Mouse (Mus musculus): ENCODE results near the gene Optn. TPM values are rescaled to one million over a fixed set of nuclear protein-coding genes. Genes with fewer than 3 reads are reported as not detected.

Gene Optn
- 2.1 TPM for polyA plus RNA-seq (2017; shearing (Covaris generic))

DNA sequence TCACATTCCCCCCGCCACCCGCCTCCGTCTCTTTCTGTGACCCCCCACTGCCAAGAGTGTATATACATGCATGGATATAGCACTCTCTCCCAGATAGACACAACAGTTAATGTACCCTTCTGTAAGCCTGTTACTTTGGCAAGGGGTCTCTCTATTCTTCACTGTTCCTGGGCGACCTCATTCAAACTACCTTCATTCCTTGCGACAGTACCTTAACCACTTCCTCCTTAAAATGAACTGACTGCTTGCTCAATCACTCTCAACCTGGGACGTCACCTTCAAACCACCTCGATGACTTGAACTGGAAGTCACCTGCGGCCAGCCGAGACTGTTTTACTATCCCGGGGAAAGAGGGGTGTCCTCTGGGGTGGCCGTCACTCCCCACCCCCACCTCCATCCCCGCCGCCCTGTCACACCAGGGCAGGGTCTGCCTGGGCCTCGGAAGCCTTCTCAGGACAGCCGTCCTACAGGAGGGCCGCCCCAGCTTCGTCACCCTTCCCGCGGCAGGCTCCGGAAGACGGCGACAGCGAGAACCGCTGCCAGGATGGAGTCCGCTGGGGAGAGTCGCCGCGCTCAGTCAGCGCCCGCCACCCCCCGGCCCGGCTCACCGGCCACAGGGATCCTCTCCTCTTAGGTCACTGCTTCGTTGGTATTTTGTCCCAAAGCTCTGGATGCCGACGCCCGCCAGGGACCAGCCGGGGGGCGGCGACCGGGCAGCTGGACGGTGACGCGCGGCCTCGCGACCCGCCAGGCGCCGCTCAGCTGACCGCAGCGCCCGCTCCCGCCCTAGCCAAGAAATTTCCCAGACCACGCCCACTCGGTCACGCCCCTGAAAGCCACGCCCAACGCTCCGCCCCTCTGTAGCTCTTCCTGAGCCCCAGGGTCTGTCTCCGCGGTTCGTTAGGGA, at the start of gene Optn:
Gene Optn, minus strand, starts transcription at position 753 of the 907 bp plus-strand sequence.

DNA sequence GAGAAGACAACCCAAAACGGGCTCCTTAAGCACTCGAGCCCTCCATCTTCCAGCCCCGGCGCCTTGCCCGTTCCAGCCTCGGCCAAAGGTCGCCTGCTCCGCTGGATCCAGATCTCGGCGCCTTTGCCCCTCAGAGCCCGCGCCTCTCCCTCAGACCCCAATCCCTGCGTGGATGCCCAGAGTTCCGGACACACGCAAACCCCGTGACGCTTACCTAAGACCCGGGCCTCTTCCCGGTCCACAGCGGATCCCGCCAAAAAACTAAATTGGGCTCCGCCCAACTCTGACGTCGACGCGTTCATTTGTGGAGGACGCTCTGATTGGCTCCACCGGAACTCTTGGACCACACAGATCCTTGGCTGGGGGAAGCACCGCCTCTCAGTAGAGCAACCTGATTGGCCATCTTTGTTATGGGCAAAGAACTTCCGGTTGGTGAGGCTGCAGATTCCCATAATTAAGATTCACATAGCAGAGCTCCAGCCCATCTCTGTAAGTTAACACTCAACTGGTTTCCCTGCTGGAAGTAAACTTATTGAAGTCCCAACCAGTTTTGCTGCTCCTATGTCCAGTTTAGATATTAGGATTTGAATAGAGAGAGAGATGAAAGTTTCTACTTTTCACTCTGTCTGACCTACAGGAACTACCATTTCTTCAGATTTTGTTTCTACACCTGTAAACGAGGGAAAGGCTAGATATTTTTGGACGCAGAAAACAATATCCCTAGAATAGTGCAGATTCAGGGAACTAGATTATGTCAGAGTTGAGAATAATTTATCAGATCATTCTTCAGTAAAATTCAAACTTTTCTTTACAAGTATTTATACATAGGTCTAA, 51.1 kb downstream of the Optn start, which contains the start of gene Mcm10:
Gene Mcm10, minus strand, starts transcription at position 301 of the 834 bp plus-strand sequence.

DNA sequence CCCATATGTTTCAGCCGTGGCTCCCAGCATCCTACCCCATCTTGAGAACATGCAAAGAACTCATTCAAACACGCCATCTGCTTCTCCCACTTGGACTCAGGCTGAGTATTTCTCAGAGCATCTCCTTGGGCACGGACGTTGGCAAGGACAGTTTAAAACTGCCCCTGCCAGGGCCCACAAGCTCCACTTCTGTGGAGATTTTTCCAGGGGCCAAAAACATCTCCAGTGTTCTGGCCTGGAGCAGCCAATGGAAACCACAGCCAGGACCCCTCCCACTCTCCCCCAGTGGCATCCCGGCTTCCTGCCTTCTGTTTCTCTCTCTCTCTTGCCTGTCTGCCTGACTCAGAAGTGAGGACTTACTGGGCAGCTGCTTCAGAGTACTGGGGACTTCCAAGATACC, 88.0 kb downstream of the Optn start, which contains the start of gene Ucma:
Gene Ucma, plus strand, starts transcription at position 316 of the 400 bp plus-strand sequence.

Other genes starting within 250 kb of the Optn start
- 31.8 TPM for gene Sephs1, start 182.5 kb downstream of the Optn start, polyA plus RNA-seq (2017; shearing (Covaris generic))
- gene Phyh, start 145.0 kb downstream of the Optn start, polyA plus RNA-seq (2017; shearing (Covaris generic)) = 91.9 TPM
- not detected for gene Ucma, start 87.9 kb downstream of the Optn start, polyA plus RNA-seq (2017; shearing (Covaris generic))
- gene Mcm10, start 51.3 kb downstream of the Optn start, polyA plus RNA-seq (2017; shearing (Covaris generic)) = 3.9 TPM
- gene Ccdc3, start 73.7 kb upstream of the Optn start, polyA plus RNA-seq (2017; shearing (Covaris generic)) = not detected